Mouse (Mus musculus) CH12.LX (cell line): Measurements from ENCODE around the gene Zfp277. TPM values are rescaled to one million over a fixed set of nuclear protein-coding genes. Genes with fewer than 3 reads are reported as not detected.

Source experiments
- DNase-seq: peaks from one replicate; pipeline ENCODE4 v3.0.0-alpha.2; 2013; ENCODE audit errors: extremely low read depth
- H3K27ac ChIP-seq: 2 replicates; pipeline ENCODE4 v1.5.1; 2012; ENCODE audit warnings: low read depth, mild to moderate bottlenecking, control low read depth, moderate library complexity; ENCODE audit not compliant: insufficient read depth
- H3K27me3 ChIP-seq: replicated peaks from 2 replicates; pipeline ENCODE3; 2012; ENCODE audit warnings: inconsistent platforms
- H3K36me3 ChIP-seq, 2 experiments: replicated peaks in 1 of 2; 2 replicates each; pipeline versions ENCODE3 to v1.6.1; 2012; ENCODE audit warnings: inconsistent platforms in 1 of 2, low read length in 1 of 2, mild to moderate bottlenecking in 1 of 2, mixed read lengths in 1 of 2, moderate library complexity in 1 of 2; ENCODE audit not compliant: control insufficient read depth in 1 of 2, insufficient read depth in 1 of 2
- H3K4me1 ChIP-seq, 2 experiments: 2 replicates each; pipeline ENCODE4 v1.6.1; 2012; ENCODE audit warnings: inconsistent platforms in 1 of 2, moderate library complexity in 1 of 2; ENCODE audit not compliant: insufficient read depth in 2 of 2, control insufficient read depth in 1 of 2
- H3K4me2 ChIP-seq: 2 replicates; pipeline ENCODE4 v1.6.1; 2012; ENCODE audit warnings: low read depth, mild to moderate bottlenecking, control low read depth; ENCODE audit not compliant: poor library complexity, insufficient read depth, severe bottlenecking
- H3K4me3 ChIP-seq, 3 experiments: fragments of 150-350 bp in 1 of 3; sonication (generic) in 1 of 3; replicated peaks in 1 of 3; 2 replicates each; pipeline versions ENCODE3 to v1.5.1; 2011 to 2012; ENCODE audit warnings: low read depth in 2 of 3, low read length in 2 of 3, mild to moderate bottlenecking in 2 of 3, moderate library complexity in 2 of 3, control low read depth in 1 of 3, improper control_type of control experiment in 1 of 3, inconsistent platforms in 1 of 3, mixed read lengths in 1 of 3; ENCODE audit not compliant: poor library complexity in 1 of 3
- H3K79me2 ChIP-seq: replicated peaks from 2 replicates; pipeline ENCODE4 v1.6.1; 2012; ENCODE audit warnings: mild to moderate bottlenecking, moderate library complexity; ENCODE audit not compliant: control insufficient read depth, poor library complexity, insufficient read depth, severe bottlenecking; ENCODE audit errors: extremely low read depth
- H3K9ac ChIP-seq: 2 replicates; pipeline ENCODE4 v1.6.1; 2012; ENCODE audit warnings: low read depth, mild to moderate bottlenecking, control low read depth, moderate library complexity; ENCODE audit not compliant: insufficient read depth
- H3K9me3 ChIP-seq: replicated peaks from 2 replicates; pipeline ENCODE3; 2012; ENCODE audit warnings: low read length, inconsistent platforms, mixed read lengths
- BHLHE40 ChIP-seq: IDR thresholded peaks from 2 replicates; pipeline ENCODE4 v1.6.1; 2011; ENCODE audit warnings: mild to moderate bottlenecking, low read depth, low read length, improper control_type of control experiment
- CTCF ChIP-seq, 2 experiments: IDR thresholded peaks in 1 of 2; conservative IDR thresholded peaks in 1 of 2; 2 replicates each; pipeline ENCODE4 v1.5.1; 2011 to 2012; ENCODE audit warnings: low read depth in 2 of 2, low read length in 2 of 2, improper control_type of control experiment in 1 of 2, inconsistent platforms in 1 of 2, mild to moderate bottlenecking in 1 of 2, moderate library complexity in 1 of 2
- E2F4 ChIP-seq: IDR thresholded peaks from 2 replicates; pipeline ENCODE4 v1.6.1; 2011; ENCODE audit warnings: low read depth, low read length, improper control_type of control experiment; ENCODE audit not compliant: insufficient replicate concordance
- ELF1 ChIP-seq: IDR thresholded peaks from 2 replicates; pipeline ENCODE4 v1.6.1; 2014; ENCODE audit warnings: low read depth, mild to moderate bottlenecking, inconsistent platforms, low read length, improper control_type of control experiment
- EP300 ChIP-seq: IDR thresholded peaks from 2 replicates; pipeline ENCODE4 v1.6.1; 2011; ENCODE audit warnings: low read length, improper control_type of control experiment
- ETS1 ChIP-seq: conservative IDR thresholded peaks from 2 replicates; pipeline ENCODE4 v1.6.1; 2012; ENCODE audit warnings: low read depth, mild to moderate bottlenecking, inconsistent platforms, low read length, improper control_type of control experiment, moderate library complexity
- HCFC1 ChIP-seq: IDR thresholded peaks from 2 replicates; pipeline ENCODE4 v1.6.1; 2012; ENCODE audit warnings: low read depth, mild to moderate bottlenecking, inconsistent platforms, low read length, improper control_type of control experiment
- JUN ChIP-seq: IDR thresholded peaks from 2 replicates; pipeline ENCODE4 v1.6.1; 2011; ENCODE audit warnings: low read depth, mild to moderate bottlenecking, low read length, improper control_type of control experiment, moderate library complexity; ENCODE audit not compliant: insufficient read depth
- MEF2A ChIP-seq: IDR thresholded peaks from 2 replicates; pipeline ENCODE4 v1.6.1; 2014; ENCODE audit warnings: low read depth, mild to moderate bottlenecking, inconsistent platforms, low read length, improper control_type of control experiment, borderline replicate concordance
- MXI1 ChIP-seq: IDR thresholded peaks from 2 replicates; pipeline ENCODE4 v1.6.1; 2011; ENCODE audit warnings: mild to moderate bottlenecking, low read depth, low read length, improper control_type of control experiment
- NELFE ChIP-seq: IDR thresholded peaks from 2 replicates; pipeline ENCODE4 v1.6.1; 2011; ENCODE audit warnings: low read depth, low read length, improper control_type of control experiment
- PAX5 ChIP-seq: IDR thresholded peaks from 2 replicates; pipeline ENCODE4 v1.6.1; 2012; ENCODE audit warnings: low read length, inconsistent platforms, mixed read lengths
- POLR2AphosphoS2 ChIP-seq: IDR thresholded peaks from 2 replicates; pipeline ENCODE4 v1.6.1; 2011; ENCODE audit warnings: low read depth, low read length, improper control_type of control experiment
- RCOR1 ChIP-seq: conservative IDR thresholded peaks from 2 replicates; pipeline ENCODE4 v1.6.1; 2012; ENCODE audit warnings: low read depth, mild to moderate bottlenecking, inconsistent platforms, low read length, improper control_type of control experiment
- SIN3A ChIP-seq: IDR thresholded peaks from 2 replicates; pipeline ENCODE4 v1.6.1; 2012; ENCODE audit warnings: low read length, improper control_type of control experiment, inconsistent platforms
- TBP ChIP-seq: conservative IDR thresholded peaks from 2 replicates; pipeline ENCODE4 v1.6.1; 2011; ENCODE audit warnings: low read depth, low read length, improper control_type of control experiment
- TCF12 ChIP-seq: IDR thresholded peaks from 2 replicates; pipeline ENCODE4 v1.6.1; 2014; ENCODE audit warnings: low read depth, mild to moderate bottlenecking, inconsistent platforms, low read length, improper control_type of control experiment
- USF1 ChIP-seq: IDR thresholded peaks from 2 replicates; pipeline ENCODE4 v1.6.1; 2014; ENCODE audit warnings: low read depth, mild to moderate bottlenecking, inconsistent platforms, low read length, improper control_type of control experiment
- dilution Hi-C: fragments of 300-500 bp; cut with MboI; formaldehyde crosslinking; loops from 2 replicates; pipeline ENCODE4 v1.14.3; 2020; ENCODE audit warnings: low sequenced_read_pairs; ENCODE audit not compliant: extremely low pct_unique_long_range_greater_than_20kb, extremely low pct_ligation_motif_present
- in situ Hi-C: fragments of 300-500 bp; cut with MboI; formaldehyde crosslinking; loops from 3 replicates; pipeline ENCODE4 v1.14.3; 2019; ENCODE audit warnings: low sequenced_read_pairs, low pct_ligation_motif_present, low pct_unique_long_range_greater_than_20kb, mixed read lengths
- polyA plus RNA-seq: library from polyadenylated mRNA; unstranded; fragments of >175 nt; gene quantifications from 2 replicates; pipeline ENCODE4 v1.2.1, GENCODE M21; 2012; ENCODE audit warnings: low read depth; ENCODE audit not compliant: insufficient read length
- total RNA-seq, 2 experiments: library from RNA; depleted of rRNA; stranded (reverse); fragments of 300-350 nt in 1 of 2; fragments of >200 nt in 1 of 2; gene quantifications; 2 replicates each; pipeline ENCODE4 v1.2.3; 2012 to 2014

Gene Zfp277
- total and polyA plus RNA-seq, 3 experiments = 13.7 to 31.2 (median 18.9) TPM

GRCm38 (mm10) chr12:40391262-40391661 lies 54.4 kb downstream of the Zfp277 start:
- H3K9me3 ChIP-seq = no peaks in the 10 kb centered on the region
- no peak overlapping the region for H3K9ac ChIP-seq
- no peak for DNase-seq
- H3K27me3 ChIP-seq = no peaks in the 10 kb centered on the region
- H3K79me2 ChIP-seq = no peaks in the 10 kb centered on the region
- TF ChIP-seq PAX5 (no peak), TBP (no peak), MEF2A (no peak), SIN3A (no peak), ELF1 (no peak)
- dilution Hi-C loops (no loop called here), in situ Hi-C loops (no loop called here)
- no peak overlapping the region for H3K4me3 ChIP-seq
- no peak overlapping the region for H3K4me2 ChIP-seq
- no peak overlapping the region for H3K27ac ChIP-seq
- H3K4me1 ChIP-seq = no peaks in the 10 kb centered on the region
- peaks cover 0 to 8% of the 10 kb centered on the region in 2 experiments for H3K36me3 ChIP-seq

- in situ Hi-C loops = no loop called here
- dilution Hi-C loops = no loop called here
- DNase-seq = no peak
- H3K27ac ChIP-seq = no peak overlapping the region
- no peak for TF ChIP-seq BHLHE40
- TF ChIP-seq NELFE = no peak
- TF ChIP-seq EP300 = no peak
- TF ChIP-seq TBP = no peak
- TF ChIP-seq JUN = no peak
- TF ChIP-seq ELF1 = no peak
- TF ChIP-seq USF1 = no peak
- no peak for TF ChIP-seq E2F4
- no peak for TF ChIP-seq RCOR1
- TF ChIP-seq POLR2AphosphoS2 = no peak
- no peak for TF ChIP-seq CTCF (conservative IDR thresholded peaks at IDR 0.05 in 1 of 2, IDR thresholded peaks at IDR 0.05 in 1 of 2; ENCODE audit: low read depth in 2 of 2, low read length in 2 of 2)
- no peak for TF ChIP-seq HCFC1
- TF ChIP-seq ETS1 = no peak
- TF ChIP-seq MXI1 = no peak
- no peak for TF ChIP-seq TCF12
- H3K4me1 ChIP-seq = peaks cover 0 to 12% of the 10 kb centered on the region in 2 experiments; a peak in 2 of 4 replicates
- H3K4me2 ChIP-seq = no peak overlapping the region
- H3K4me3 ChIP-seq = no peak overlapping the region
- no peaks in the 10 kb centered on the region for H3K79me2 ChIP-seq
- H3K36me3 ChIP-seq = peaks cover 0 to 6% of the 10 kb centered on the region in 2 experiments
- H3K27me3 ChIP-seq = no peaks in the 10 kb centered on the region
- H3K9me3 ChIP-seq = no peaks in the 10 kb centered on the region
- H3K9ac ChIP-seq = no peak overlapping the region
These were observed 57.9 kb downstream of the Zfp277 start for GRCm38 (mm10) chr12:40387786-40388185.
